Mouse (Mus musculus) lung, postnatal 0 days (tissue): ENCODE measurements around the gene Cald1.

Experiments
- CTCF ChIP-seq: IDR thresholded peaks from 2 replicates; pipeline ENCODE4 v1.5.1; 2016; ENCODE audit warnings: antibody characterized with exemption, mild to moderate bottlenecking
- EP300 ChIP-seq: IDR thresholded peaks from 2 replicates; pipeline ENCODE4 v1.6.1; 2016; ENCODE audit warnings: antibody characterized with exemption, mild to moderate bottlenecking, control low read depth

GRCm38 (mm10) chr6:34750487-34751120, 152.3 kb downstream of the Cald1 start:
- no peak for TF ChIP-seq CTCF
- no peak for TF ChIP-seq EP300
